Mouse (Mus musculus) heart, embryonic 15.5 days (tissue): ENCODE measurements around the gene AI854703. TPM values are rescaled to one million over a fixed set of nuclear protein-coding genes. Genes with fewer than 3 reads are reported as not detected.

ENCODE experiments used
- ATAC-seq: fragments of 200-750 bp; cut with Nextera tagmentation; replicated peaks from 2 replicates; pipeline ENCODE4 v1.8.0; 2017; ENCODE audit warnings: low read depth, moderate TSS enrichment; ENCODE audit not compliant: insufficient number of reproducible peaks, insufficient read depth, low FRiP score
- H3K27ac ChIP-seq: fragments of 300-500 bp; sonication (generic); 2 replicates; pipeline ENCODE4 v1.5.1; 2015; ENCODE audit warnings: mild to moderate bottlenecking, inconsistent platforms
- H3K27me3 ChIP-seq: fragments of 300-500 bp; sonication (generic); 2 replicates; pipeline ENCODE4 v1.6.1; 2015; ENCODE audit warnings: inconsistent platforms
- H3K36me3 ChIP-seq: fragments of 300-500 bp; sonication (generic); 2 replicates; pipeline ENCODE4 v1.6.1; 2015; ENCODE audit warnings: mild to moderate bottlenecking, inconsistent platforms
- H3K4me1 ChIP-seq: fragments of 300-500 bp; sonication (generic); replicated peaks from 2 replicates; pipeline ENCODE4 v1.6.1; 2015; ENCODE audit warnings: inconsistent platforms
- H3K4me2 ChIP-seq: fragments of 300-500 bp; sonication (generic); 2 replicates; pipeline ENCODE4 v1.6.1; 2015; ENCODE audit warnings: inconsistent platforms, mild to moderate bottlenecking, moderate library complexity
- H3K4me3 ChIP-seq: fragments of 300-500 bp; sonication (generic); 2 replicates; pipeline ENCODE4 v1.5.1; 2015; ENCODE audit warnings: mild to moderate bottlenecking, inconsistent platforms
- H3K9ac ChIP-seq: fragments of 300-500 bp; sonication (generic); 2 replicates; pipeline ENCODE4 v1.6.1; 2015; ENCODE audit warnings: mild to moderate bottlenecking, inconsistent platforms
- H3K9me3 ChIP-seq: fragments of 300-500 bp; sonication (generic); replicated peaks from 2 replicates; pipeline ENCODE4 v1.6.1; 2016; ENCODE audit warnings: inconsistent platforms
- WGBS: fragments of 180-500 bp; shearing (Covaris S2); methylation state at CpG from one replicate; pipeline ENCODE4 v1.1.7; 2015; ENCODE audit warnings: mixed read lengths; 5-methylcytosine and 5-hydroxymethylcytosine counted together
- polyA plus RNA-seq: library from polyadenylated mRNA; unstranded; fragments of >200 nt; fragmentation: Nextera tagmentation; extraction: Ambion mirVana; gene quantifications from 2 replicates; pipeline ENCODE4 v1.2.1, GENCODE M21; 2015

AI854703 gene
- polyA plus RNA-seq, 1 experiment from 2014 or later = 0.94 TPM

- Histone ChIP-seq H3K27me3 (no peaks in the 10 kb centered on the region), H3K4me1 (peaks cover 10% of the 10 kb centered on the region), H3K4me2 (no peak overlapping the region), H3K4me3 (no peak overlapping the region), H3K9me3 (no peaks in the 10 kb centered on the region), H3K36me3 (no peaks in the 10 kb centered on the region), H3K9ac (no peak overlapping the region), H3K27ac (no peak overlapping the region)
- WGBS = 61% methylated on average over 6 of the region's 6 CpGs
- no peak for ATAC-seq
These were observed 11.4 kb downstream of the AI854703 start for GRCm38 (mm10) chr6:48637811-48638500.

DNA sequence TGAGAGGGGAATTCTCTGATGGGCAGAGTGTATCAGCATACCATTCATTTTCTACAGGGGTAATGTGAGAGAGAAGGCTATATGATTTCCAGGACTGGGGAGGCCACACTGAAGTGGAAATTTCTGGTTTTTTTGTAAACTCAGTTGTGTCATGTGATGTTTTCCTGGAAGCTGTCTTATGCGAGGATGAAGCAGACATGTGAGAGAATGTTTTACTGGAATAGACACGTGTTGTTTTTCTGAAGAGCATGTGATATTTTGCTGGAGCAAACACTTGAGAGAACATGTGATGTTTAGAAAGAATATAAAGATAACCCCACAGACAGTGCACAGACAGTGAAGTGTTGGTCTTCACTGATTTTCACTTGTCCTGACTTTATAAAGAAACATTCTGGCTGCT is 12.0 kb downstream of the AI854703 start:
- ATAC-seq = no peak
- Histone ChIP-seq H3K27me3 (no peaks in the 10 kb centered on the region), H3K4me2 (no peak overlapping the region), H3K4me3 (no peak overlapping the region), H3K36me3 (no peaks in the 10 kb centered on the region), H3K27ac (no peak overlapping the region), H3K4me1 (peaks cover 10% of the 10 kb centered on the region), H3K9ac (no peak overlapping the region), H3K9me3 (no peaks in the 10 kb centered on the region)
- 59% methylated on average over 2 of the region's 2 CpGs for WGBS

- ATAC-seq = no peak
- no peak overlapping the region for H3K27ac ChIP-seq
- no peak overlapping the region for H3K4me2 ChIP-seq
- H3K27me3 ChIP-seq = no peaks in the 10 kb centered on the region
- H3K36me3 ChIP-seq = no peaks in the 10 kb centered on the region
- H3K9ac ChIP-seq = no peak overlapping the region
- H3K4me1 ChIP-seq = peaks cover 12% of the 10 kb centered on the region
- H3K9me3 ChIP-seq = no peaks in the 10 kb centered on the region
- no peak overlapping the region for H3K4me3 ChIP-seq
- 64% methylated on average over 6 of the region's 6 CpGs for WGBS
These were observed 14.8 kb downstream of the AI854703 start for GRCm38 (mm10) chr6:48641391-48641790.

DNA sequence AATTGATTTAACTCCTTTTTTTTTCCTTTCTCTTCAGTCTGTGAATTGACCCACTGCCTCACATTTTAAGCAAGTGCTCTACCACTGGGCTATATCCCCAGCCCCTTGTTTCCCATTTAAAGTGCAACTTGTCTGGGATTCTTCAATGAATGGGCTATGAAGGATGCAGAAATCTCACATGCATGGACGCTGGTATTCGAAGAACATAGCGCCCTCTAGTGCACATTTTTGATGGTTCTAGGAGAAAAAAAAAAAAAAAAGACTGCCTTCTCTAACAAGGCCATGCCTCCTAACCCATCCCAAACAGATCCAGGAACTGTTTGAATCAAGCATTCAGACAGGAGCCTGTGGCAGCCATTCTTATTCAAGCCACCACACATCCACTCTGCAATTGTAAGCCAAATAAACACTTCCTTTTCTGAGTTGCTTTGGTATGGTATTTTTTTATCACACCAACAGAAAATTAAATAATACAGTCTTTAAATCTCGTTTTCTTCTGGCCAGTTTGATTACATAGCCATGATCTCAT is 16.3 kb downstream of the AI854703 start:
- Histone ChIP-seq H3K4me3 (no peak overlapping the region), H3K36me3 (no peaks in the 10 kb centered on the region), H3K9ac (no peak overlapping the region), H3K4me1 (peaks cover 3% of the 10 kb centered on the region; the same call in 1 of the 2 replicates), H3K4me2 (no peak overlapping the region), H3K27me3 (no peaks in the 10 kb centered on the region), H3K27ac (no peak overlapping the region), H3K9me3 (no peaks in the 10 kb centered on the region)
- 18% methylated on average over 4 of the region's 4 CpGs for WGBS
- no peak for ATAC-seq

GRCm38 (mm10) chr6:48645660-48646308 is 19.2 kb downstream of the AI854703 start:
- no peaks in the 10 kb centered on the region for H3K27me3 ChIP-seq
- 0 out of 2 replicates have a peak overlapping the region, but pooled peaks have one; percentile 10 for H3K4me2 ChIP-seq
- no peak overlapping the region for H3K4me3 ChIP-seq
- WGBS = 7% methylated on average over 12 of the region's 12 CpGs
- H3K36me3 ChIP-seq = no peaks in the 10 kb centered on the region
- H3K4me1 ChIP-seq = peaks cover 3% of the 10 kb centered on the region; the same call in 1 of the 2 replicates
- no peak overlapping the region for H3K9ac ChIP-seq
- H3K9me3 ChIP-seq = no peaks in the 10 kb centered on the region
- no peak overlapping the region for H3K27ac ChIP-seq
- ATAC-seq = no peak

DNA sequence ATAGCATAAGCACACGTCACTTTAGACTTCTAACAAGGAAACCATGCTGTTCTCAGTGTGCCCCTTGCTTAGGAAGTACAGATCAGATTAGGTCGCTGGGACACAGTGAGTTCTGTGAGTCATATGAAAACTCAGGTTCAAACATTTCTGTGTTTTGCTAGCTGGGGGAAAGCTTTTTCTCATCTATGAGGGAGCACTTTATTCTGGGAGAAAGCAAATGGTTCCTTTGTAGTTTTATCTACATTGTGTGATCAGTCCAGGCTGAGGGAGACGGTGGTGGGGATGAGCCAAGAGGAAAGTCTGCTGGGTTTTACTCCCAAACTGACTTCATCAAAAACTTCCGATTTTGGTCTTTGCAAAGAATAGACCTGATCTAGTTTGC is 19.7 kb downstream of the AI854703 start:
- Histone ChIP-seq H3K4me3 (no peak overlapping the region), H3K36me3 (no peaks in the 10 kb centered on the region), H3K9ac (no peak overlapping the region), H3K4me1 (peaks cover 3% of the 10 kb centered on the region; the same call in 1 of the 2 replicates), H3K4me2 (no peak overlapping the region), H3K9me3 (no peaks in the 10 kb centered on the region), H3K27me3 (no peaks in the 10 kb centered on the region), H3K27ac (no peak overlapping the region)
- no peak for ATAC-seq
- 60% methylated on average over 4 of the region's 4 CpGs for WGBS

DNA sequence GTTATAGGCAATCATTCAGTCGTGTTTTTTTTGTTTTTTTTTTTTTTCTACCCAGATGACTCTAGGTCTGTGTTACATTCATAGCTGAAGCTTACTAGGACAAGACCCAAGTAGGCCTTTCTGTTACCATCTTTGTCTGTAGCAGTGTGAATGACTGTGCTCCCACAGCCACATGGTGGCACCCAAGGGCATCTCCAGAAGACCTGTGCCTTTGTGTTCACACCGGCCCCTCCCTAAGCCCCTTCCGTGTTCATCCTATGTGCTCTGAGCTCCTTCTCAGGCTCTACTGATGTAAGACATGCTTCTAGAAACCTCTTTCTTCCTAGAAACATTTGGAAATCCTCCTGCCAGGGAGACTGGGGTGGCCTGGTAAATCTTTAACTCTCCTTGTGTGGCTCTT is 20.4 kb downstream of the AI854703 start, which contains the start of gene Gimap8:
TSS of gene Gimap8 (plus strand) at position 240 of the 400 bp plus-strand sequence.
- 26% methylated on average over 3 of the region's 3 CpGs for WGBS
- Histone ChIP-seq H3K36me3 (no peaks in the 10 kb centered on the region), H3K27me3 (no peaks in the 10 kb centered on the region), H3K9ac (no peak within 1 kb of the TSS), H3K4me3 (peak within 1 kb of the TSS; percentile 25; the same call in 1 of the 2 replicates), H3K4me1 (peaks cover 3% of the 10 kb centered on the region; the same call in 1 of the 2 replicates), H3K27ac (no peak within 1 kb of the TSS), H3K4me2 (peak within 1 kb of the TSS; percentile 43), H3K9me3 (no peaks in the 10 kb centered on the region)
- ATAC-seq = peak; percentile 79; the same call in 1 of the 2 replicates

GRCm38 (mm10) chr6:48647611-48648010 is 21.0 kb downstream of the AI854703 start:
- WGBS = 82% methylated on average over 2 of the region's 2 CpGs
- peak overlapping the region; percentile 25; the same call in 1 of the 2 replicates for H3K4me3 ChIP-seq

DNA sequence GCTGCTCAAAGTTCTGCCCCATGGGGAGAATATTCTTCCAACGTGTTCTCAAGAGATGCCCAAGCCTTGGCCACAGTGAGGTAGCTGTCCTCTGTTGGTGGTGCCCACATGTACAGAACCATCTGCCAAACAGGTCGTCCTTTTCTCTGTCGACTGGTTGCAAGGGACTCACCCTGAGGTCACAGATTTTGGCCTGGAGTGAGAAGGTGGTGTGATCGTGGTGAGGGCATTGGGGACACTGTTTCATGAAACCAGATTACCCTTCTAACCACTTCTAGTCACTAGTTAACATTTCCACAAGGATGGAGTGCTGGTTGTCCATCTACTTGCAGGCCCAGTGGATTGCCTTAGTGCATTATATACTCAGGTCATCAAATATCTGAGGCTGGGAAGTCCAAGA is 22.2 kb downstream of the AI854703 start:
- Histone ChIP-seq H3K9ac (no peak overlapping the region), H3K4me2 (no peak overlapping the region), H3K9me3 (no peaks in the 10 kb centered on the region), H3K36me3 (no peaks in the 10 kb centered on the region), H3K4me1 (peaks cover 3% of the 10 kb centered on the region; the same call in 1 of the 2 replicates), H3K4me3 (no peak overlapping the region), H3K27ac (no peak overlapping the region), H3K27me3 (no peaks in the 10 kb centered on the region)
- no peak for ATAC-seq
- 85% methylated on average over 4 of the region's 4 CpGs for WGBS

More at GRCm38 (mm10) chr6:48647611-48648010, 21.0 kb downstream of the AI854703 start:
- Histone ChIP-seq H3K4me2 (peak overlapping the region; percentile 43), H3K9me3 (no peaks in the 10 kb centered on the region), H3K9ac (no peak overlapping the region), H3K4me1 (peaks cover 3% of the 10 kb centered on the region; the same call in 1 of the 2 replicates), H3K27me3 (no peaks in the 10 kb centered on the region), H3K36me3 (no peaks in the 10 kb centered on the region), H3K27ac (no peak overlapping the region)
- ATAC-seq = no peak

DNA sequence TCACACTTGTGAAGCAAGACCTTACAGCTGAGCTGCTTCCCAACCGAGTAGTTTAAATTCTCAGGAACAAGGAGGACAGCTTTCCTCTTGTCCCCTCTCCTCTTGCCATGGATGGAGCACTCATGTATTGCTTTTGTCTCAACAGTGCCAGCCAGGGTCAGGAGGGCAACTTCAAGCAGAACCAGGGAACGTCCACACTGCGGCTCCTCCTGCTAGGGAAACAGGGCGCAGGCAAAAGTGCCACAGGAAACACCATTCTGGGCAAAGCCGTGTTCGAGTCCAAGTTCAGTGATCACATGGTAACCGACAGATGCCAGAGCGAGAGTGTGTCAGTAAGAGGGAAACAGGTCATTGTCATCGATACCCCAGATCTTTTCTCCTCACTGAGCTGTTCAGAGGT is 23.5 kb downstream of the AI854703 start:
- H3K27ac ChIP-seq = no peak overlapping the region
- ATAC-seq = no peak
- no peak overlapping the region for H3K4me2 ChIP-seq
- H3K4me1 ChIP-seq = peaks cover 3% of the 10 kb centered on the region; the same call in 1 of the 2 replicates
- H3K4me3 ChIP-seq = no peak overlapping the region
- no peaks in the 10 kb centered on the region for H3K36me3 ChIP-seq
- no peaks in the 10 kb centered on the region for H3K27me3 ChIP-seq
- H3K9me3 ChIP-seq = no peaks in the 10 kb centered on the region
- no peak overlapping the region for H3K9ac ChIP-seq
- WGBS = 86% methylated on average over 9 of the region's 9 CpGs

GRCm38 (mm10) chr6:48658721-48659120 is 32.2 kb downstream of the AI854703 start:
- H3K4me3 ChIP-seq = no peak overlapping the region
- H3K27me3 ChIP-seq = no peaks in the 10 kb centered on the region
- H3K9ac ChIP-seq = no peak overlapping the region
- no peaks in the 10 kb centered on the region for H3K36me3 ChIP-seq
- no peak overlapping the region for H3K4me2 ChIP-seq
- H3K9me3 ChIP-seq = no peaks in the 10 kb centered on the region
- ATAC-seq = no peak
- no peak overlapping the region for H3K27ac ChIP-seq
- H3K4me1 ChIP-seq = no peaks in the 10 kb centered on the region
- WGBS = 71% methylated on average over 5 of the region's 5 CpGs
